Mouse (Mus musculus): ENCODE results near the gene Aif1. TPM values are rescaled to one million over a fixed set of nuclear protein-coding genes. Genes with fewer than 3 reads are reported as not detected.

The Aif1 gene
- polyA plus RNA-seq (2015; fragmentation: Nextera tagmentation; extraction: Ambion mirVana), result 7.4 and 9.6 TPM in 2 replicates

DNA sequence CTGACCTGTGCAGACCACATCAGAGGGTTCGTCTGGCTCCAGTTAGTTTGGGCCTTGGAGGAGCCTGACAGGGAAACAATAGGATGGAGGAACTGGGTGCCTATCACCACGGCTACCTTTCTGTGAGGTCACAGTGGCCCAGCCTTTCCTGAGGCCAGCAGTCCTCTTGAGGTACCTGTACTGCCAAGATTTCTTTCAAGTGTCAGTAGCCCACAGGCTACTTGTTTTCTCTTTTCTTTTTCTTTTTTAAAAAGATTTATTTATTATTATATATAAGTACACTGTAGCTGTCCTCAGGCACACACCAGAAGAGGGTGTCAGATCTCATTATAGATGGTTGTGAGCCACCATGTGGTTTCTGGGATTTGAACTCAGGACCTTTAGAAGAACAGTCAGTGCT lies at the start of gene Aif1:
Aif1 (minus strand) TSS at position 101 of the 400 bp plus-strand sequence.
- Histone ChIP-seq H3K36me3 (no peaks in the 10 kb centered on the region), H3K9ac (no peak within 1 kb of the TSS), H3K27me3 (no peaks in the 10 kb centered on the region), H3K27ac (replicated peaks) (no peak within 1 kb of the TSS), H3K4me1 (replicated peaks) (no peaks in the 10 kb centered on the region), H3K4me2 (no peak within 1 kb of the TSS), H3K9me3 (no peaks in the 10 kb centered on the region), H3K4me3 (no peak within 1 kb of the TSS)
- 34% methylated on average over 2 of the region's 2 CpGs for WGBS
- no peak for ATAC-seq (ENCODE audit: low FRiP score, low read depth)

GRCm38 (mm10) chr17:35225456-35225855 lies 49.6 kb upstream of the Aif1 start:
- H3K36me3 ChIP-seq, result peaks cover 37% of the 10 kb centered on the region
- no peaks in the 10 kb centered on the region for H3K27me3 ChIP-seq
- no peaks in the 10 kb centered on the region for H3K4me1 ChIP-seq (replicated peaks)
- no peak overlapping the region for H3K4me2 ChIP-seq
- no peaks in the 10 kb centered on the region for H3K9me3 ChIP-seq
- H3K9ac ChIP-seq, result no peak overlapping the region
- H3K27ac ChIP-seq (replicated peaks), result no peak overlapping the region
- WGBS, result 97% methylated on average over 5 of the region's 5 CpGs
- H3K4me3 ChIP-seq, result no peak overlapping the region
- ATAC-seq (ENCODE audit: low FRiP score, low read depth), result no peak

DNA sequence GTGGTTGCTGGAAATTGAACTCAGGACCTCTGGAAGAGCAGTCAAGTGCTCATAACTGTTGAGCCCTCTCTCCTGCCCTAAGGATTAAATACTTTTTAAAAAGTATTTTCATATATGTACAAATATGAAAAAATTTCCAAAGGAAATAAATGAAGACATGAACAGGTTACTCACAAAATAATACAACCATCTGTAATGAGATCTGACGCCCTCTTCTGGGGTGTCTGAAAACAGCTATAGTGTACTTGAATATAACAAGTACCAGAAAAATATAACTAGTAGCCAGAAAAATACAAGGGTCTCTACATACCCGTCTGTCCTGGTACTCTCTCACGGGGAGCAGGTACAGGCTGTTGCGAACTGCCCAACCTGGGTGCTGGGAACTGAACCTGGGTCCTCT lies 48.8 kb upstream of the Aif1 start:
- WGBS, result 94% methylated on average over 4 of the region's 4 CpGs
- H3K4me3 ChIP-seq, result no peak overlapping the region
- ATAC-seq (ENCODE audit: low FRiP score, low read depth), result no peak
- no peaks in the 10 kb centered on the region for H3K27me3 ChIP-seq
- no peak overlapping the region for H3K9ac ChIP-seq
- no peak overlapping the region for H3K27ac ChIP-seq (replicated peaks)
- no peaks in the 10 kb centered on the region for H3K9me3 ChIP-seq
- H3K36me3 ChIP-seq, result peaks cover 36% of the 10 kb centered on the region
- H3K4me2 ChIP-seq, result no peak overlapping the region
- H3K4me1 ChIP-seq (replicated peaks), result no peaks in the 10 kb centered on the region

DNA sequence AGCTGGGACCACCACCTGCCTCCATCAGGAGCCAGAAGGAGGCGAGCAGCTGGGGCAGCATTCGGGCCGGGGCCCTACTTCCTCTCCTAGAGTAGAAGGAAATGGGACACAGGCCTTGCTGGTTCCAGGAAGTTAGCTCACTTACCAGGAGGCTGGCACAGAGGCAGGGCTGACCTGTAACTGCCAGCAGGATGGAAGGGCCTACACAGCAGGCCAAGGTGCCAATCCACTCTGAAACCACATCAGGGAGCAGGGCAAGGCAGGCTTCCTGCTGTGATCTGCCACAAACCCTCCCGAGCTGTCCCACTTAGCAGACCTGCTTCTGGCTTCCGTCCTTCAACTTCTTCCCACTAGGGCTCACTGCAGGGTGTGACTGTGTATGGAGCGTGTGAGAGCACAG lies 46.4 kb upstream of the Aif1 start:
- Histone ChIP-seq H3K4me2 (no peak overlapping the region), H3K9ac (no peak overlapping the region), H3K36me3 (peaks cover 14% of the 10 kb centered on the region), H3K4me1 (replicated peaks) (no peaks in the 10 kb centered on the region), H3K27ac (replicated peaks) (no peak overlapping the region), H3K27me3 (no peaks in the 10 kb centered on the region), H3K9me3 (no peaks in the 10 kb centered on the region), H3K4me3 (no peak overlapping the region)
- WGBS, result 81% methylated on average over 6 of the region's 6 CpGs
- no peak for ATAC-seq (ENCODE audit: low FRiP score, low read depth)

DNA sequence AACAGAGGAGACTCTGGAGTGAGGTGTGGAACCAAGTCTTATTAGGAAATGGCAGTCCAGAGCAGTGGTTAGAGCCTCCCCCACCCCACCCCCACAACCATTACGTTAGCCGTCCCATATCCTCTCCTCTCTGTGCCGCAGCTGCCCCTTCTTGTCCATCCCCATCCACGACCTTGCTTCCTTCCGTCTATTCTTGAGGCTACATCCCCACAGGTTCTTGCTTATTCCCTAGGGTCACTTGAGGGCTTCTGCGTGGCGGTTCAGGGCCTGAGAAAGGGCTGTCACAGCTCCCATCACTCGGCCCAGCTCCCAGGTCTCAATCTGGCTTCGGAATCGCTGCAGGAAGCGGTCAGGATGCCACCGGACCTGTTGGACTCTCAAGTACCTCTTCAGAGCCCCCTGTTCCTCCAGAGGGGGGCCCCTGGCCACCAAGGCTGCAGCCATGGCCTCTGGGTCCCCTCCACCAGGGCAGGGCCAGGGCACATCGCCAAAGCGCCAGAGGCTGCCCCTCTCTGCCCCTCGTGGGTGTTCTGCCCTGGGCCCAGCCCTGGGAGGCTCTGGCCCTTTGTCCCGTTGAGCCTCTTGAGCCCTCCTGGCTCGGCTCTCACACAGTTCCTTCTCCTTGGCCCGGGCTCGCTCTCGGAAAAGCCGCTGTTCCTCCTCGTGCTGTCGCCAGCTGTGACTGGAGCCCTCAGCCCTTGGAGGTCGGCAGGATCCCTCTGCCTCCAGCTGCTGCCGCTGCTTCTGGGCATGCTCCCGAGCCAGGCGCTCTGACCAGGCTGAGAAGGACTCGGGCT lies 44.5 kb upstream of the Aif1 start, which contains the start of gene Gm16181:
Gm16181 (plus strand) TSS at position 679 of the 797 bp plus-strand sequence.
- Histone ChIP-seq H3K36me3 (peaks cover 13% of the 10 kb centered on the region), H3K9ac (no peak within 1 kb of the TSS), H3K9me3 (no peaks in the 10 kb centered on the region), H3K4me2 (no peak within 1 kb of the TSS), H3K27ac (replicated peaks) (no peak within 1 kb of the TSS), H3K27me3 (no peaks in the 10 kb centered on the region), H3K4me3 (no peak within 1 kb of the TSS), H3K4me1 (replicated peaks) (no peaks in the 10 kb centered on the region)
- ATAC-seq (ENCODE audit: low FRiP score, low read depth), result no peak
- WGBS, result 74% methylated on average over 28 of the region's 28 CpGs

GRCm38 (mm10) chr17:35219601-35220041 lies 43.8 kb upstream of the Aif1 start:
- no peak overlapping the region for H3K4me3 ChIP-seq
- peaks cover 13% of the 10 kb centered on the region for H3K36me3 ChIP-seq
- no peaks in the 10 kb centered on the region for H3K9me3 ChIP-seq
- no peak overlapping the region for H3K9ac ChIP-seq
- H3K4me2 ChIP-seq, result no peak overlapping the region
- 90% methylated on average over 6 of the region's 6 CpGs for WGBS
- no peak for ATAC-seq (ENCODE audit: low FRiP score, low read depth)
- no peak overlapping the region for H3K27ac ChIP-seq (replicated peaks)
- no peaks in the 10 kb centered on the region for H3K4me1 ChIP-seq (replicated peaks)
- H3K27me3 ChIP-seq, result no peaks in the 10 kb centered on the region

DNA sequence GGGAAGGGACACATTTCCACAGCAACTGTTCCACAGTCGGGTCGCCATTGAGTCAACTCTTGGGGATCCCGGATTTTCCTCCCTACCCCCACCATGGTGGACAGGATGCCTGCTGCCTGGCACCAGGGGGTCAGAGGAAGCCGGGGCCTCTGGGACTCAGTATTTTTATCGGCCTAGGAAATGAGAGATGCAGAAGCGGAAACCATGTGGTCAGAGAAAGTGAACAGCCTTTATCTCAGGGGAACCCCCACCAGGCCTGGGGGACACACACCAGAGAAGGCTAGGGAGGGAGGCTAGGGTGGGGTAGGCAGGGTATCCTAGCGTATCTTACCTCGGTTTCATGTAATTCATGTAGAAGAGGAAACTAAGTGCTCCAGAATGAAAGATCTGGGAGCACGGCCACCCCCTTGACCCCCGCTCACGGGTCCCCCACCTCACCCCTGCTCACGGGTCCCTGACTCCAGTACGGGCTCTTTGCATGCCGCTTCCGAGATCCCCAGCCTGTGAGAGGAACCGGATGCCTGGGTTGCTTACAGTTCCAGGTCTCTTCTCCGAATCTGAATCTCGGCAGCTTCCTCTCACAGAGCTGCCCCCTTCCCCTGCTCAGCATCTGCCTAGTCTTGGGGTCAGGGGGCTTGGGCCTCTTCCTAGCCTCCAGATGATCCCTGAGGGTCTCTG lies 42.8 kb upstream of the Aif1 start:
- Histone ChIP-seq H3K4me3 (no peak overlapping the region), H3K27me3 (no peaks in the 10 kb centered on the region), H3K4me1 (replicated peaks) (no peaks in the 10 kb centered on the region), H3K36me3 (peaks cover 13% of the 10 kb centered on the region), H3K9ac (no peak overlapping the region), H3K27ac (replicated peaks) (no peak overlapping the region), H3K9me3 (no peaks in the 10 kb centered on the region), H3K4me2 (no peak overlapping the region)
- WGBS, result 79% methylated on average over 18 of the region's 18 CpGs
- ATAC-seq (ENCODE audit: low FRiP score, low read depth), result no peak

- no peak overlapping the region for H3K4me3 ChIP-seq
- H3K4me2 ChIP-seq, result no peak overlapping the region
- no peak overlapping the region for H3K9ac ChIP-seq
- no peak for ATAC-seq (ENCODE audit: low FRiP score, low read depth)
- H3K9me3 ChIP-seq, result no peaks in the 10 kb centered on the region
- no peak overlapping the region for H3K27ac ChIP-seq (replicated peaks)
- H3K27me3 ChIP-seq, result no peaks in the 10 kb centered on the region
- WGBS, result 96% methylated on average over 5 of the region's 5 CpGs
- H3K4me1 ChIP-seq (replicated peaks), result no peaks in the 10 kb centered on the region
- no peaks in the 10 kb centered on the region for H3K36me3 ChIP-seq
These were observed 37.2 kb upstream of the Aif1 start for GRCm38 (mm10) chr17:35213071-35213470.

GRCm38 (mm10) chr17:35210593-35210992 lies 34.7 kb upstream of the Aif1 start:
- no peak overlapping the region for H3K27ac ChIP-seq (replicated peaks)
- no peaks in the 10 kb centered on the region for H3K36me3 ChIP-seq
- H3K9ac ChIP-seq, result no peak overlapping the region
- H3K4me2 ChIP-seq, result no peak overlapping the region
- no peaks in the 10 kb centered on the region for H3K27me3 ChIP-seq
- no peak overlapping the region for H3K4me3 ChIP-seq
- no peak for ATAC-seq (ENCODE audit: low FRiP score, low read depth)
- 87% methylated on average over 3 of the region's 3 CpGs for WGBS
- no peaks in the 10 kb centered on the region for H3K9me3 ChIP-seq
- no peaks in the 10 kb centered on the region for H3K4me1 ChIP-seq (replicated peaks)

GRCm38 (mm10) chr17:35209785-35210535 lies 34.1 kb upstream of the Aif1 start:
- H3K4me3 ChIP-seq, result no peak overlapping the region

GRCm38 (mm10) chr17:35205380-35205769 lies 29.5 kb upstream of the Aif1 start:
- H3K36me3 ChIP-seq, result no peaks in the 10 kb centered on the region
- H3K4me3 ChIP-seq, result no peak overlapping the region
- H3K27ac ChIP-seq (replicated peaks), result no peak overlapping the region
- no peaks in the 10 kb centered on the region for H3K9me3 ChIP-seq
- 59% methylated on average over 10 of the region's 10 CpGs for WGBS
- H3K4me1 ChIP-seq (replicated peaks), result no peaks in the 10 kb centered on the region
- ATAC-seq (ENCODE audit: low FRiP score, low read depth), result no peak
- H3K4me2 ChIP-seq, result 0 out of 2 replicates have a peak overlapping the region, but pooled peaks have one; percentile 6
- H3K9ac ChIP-seq, result no peak overlapping the region
- H3K27me3 ChIP-seq, result 0 out of 2 replicates have a peak, but pooled peaks cover 17% of the 10 kb centered on the region

More at GRCm38 (mm10) chr17:35209785-35210535, 34.1 kb upstream of the Aif1 start:
- 0 out of 2 replicates have a peak, but pooled peaks cover 3% of the 10 kb centered on the region for H3K27me3 ChIP-seq
- H3K9ac ChIP-seq, result no peak overlapping the region
- ATAC-seq (ENCODE audit: low FRiP score, low read depth), result no peak
- H3K4me1 ChIP-seq (replicated peaks), result no peaks in the 10 kb centered on the region
- H3K27ac ChIP-seq (replicated peaks), result no peak overlapping the region
- WGBS, result 69% methylated on average over 12 of the region's 12 CpGs
- H3K9me3 ChIP-seq, result no peaks in the 10 kb centered on the region
- no peak overlapping the region for H3K4me2 ChIP-seq
- no peaks in the 10 kb centered on the region for H3K36me3 ChIP-seq
